Mouse (Mus musculus): ENCODE data around the gene Gm4756. TPM values are rescaled to one million over a fixed set of nuclear protein-coding genes. Genes with fewer than 3 reads are reported as not detected.
A peak's percentile ranks its signal among the peaks of the same experiment; 100 is the strongest.
"Not testable (repeated sequence)": the region's sequence is repeated elsewhere in the genome, so short reads cannot be mapped to it uniquely, and the experiment has no call there.

The Gm4756 gene
- polyA plus RNA-seq, 1 experiment from 2014 or later, result 0.25 TPM

DNA sequence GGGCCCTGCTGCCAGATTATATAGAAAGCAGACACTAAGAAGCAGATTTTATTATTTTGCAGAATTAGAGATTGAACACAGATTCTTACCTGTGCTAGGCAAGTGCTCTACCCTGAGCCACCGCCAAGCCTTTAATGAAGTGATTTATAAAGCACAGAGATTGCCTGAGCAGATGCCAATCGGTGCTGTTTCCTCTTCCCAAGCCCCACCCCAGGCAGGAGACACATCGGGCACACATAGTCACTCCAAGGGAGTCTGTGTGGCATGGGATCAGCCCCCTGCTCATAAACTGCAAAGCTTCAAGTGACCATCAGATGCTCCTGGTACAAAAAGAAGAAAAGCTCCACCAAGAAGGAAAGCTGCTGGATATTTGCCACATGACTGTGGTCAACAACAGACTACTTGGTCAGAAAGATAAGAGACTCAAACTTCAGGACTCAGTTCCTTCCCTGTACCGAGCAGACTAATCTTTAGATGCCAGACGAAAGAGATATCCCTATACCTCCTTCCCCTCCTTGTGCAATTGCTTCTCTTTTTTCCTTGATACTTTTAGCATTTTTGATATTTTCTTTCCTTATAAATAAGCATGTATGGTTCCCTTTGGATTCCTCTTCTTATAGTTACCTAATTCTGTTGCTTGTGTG, 26.5 kb downstream of the Gm4756 start:
- WGBS (ENCODE audit: insufficient replicate concordance), result 28% methylated on average over 5 of the region's 5 CpGs

GRCm38 (mm10) chr12:72621441-72621840, 28.0 kb downstream of the Gm4756 start:
- no peak overlapping the region for H3K9ac ChIP-seq (replicated peaks)
- ATAC-seq, result no peak; the same call in 1 of the 2 replicates
- no peaks in the 10 kb centered on the region for H3K9me3 ChIP-seq (ENCODE audit: low read length)
- 33% methylated on average over 1 of the region's 1 CpGs for WGBS (ENCODE audit: insufficient replicate concordance)
- DNase-seq, result no peak
- H3K4me2 ChIP-seq (ENCODE audit: low read depth, low read length), result no peak overlapping the region
- TF ChIP-seq CTCF (IDR thresholded peaks at IDR 0.05; ENCODE audit: low read depth) (no peak), EP300 (IDR thresholded peaks at IDR 0.05; ENCODE audit: low read depth) (no peak)
- H3K4me1 ChIP-seq (ENCODE audit: insufficient read depth), result no peaks in the 10 kb centered on the region
- no peaks in the 10 kb centered on the region for H3K27me3 ChIP-seq (ENCODE audit: insufficient read depth, low read length)
- no peaks in the 10 kb centered on the region for H3K36me3 ChIP-seq (replicated peaks; ENCODE audit: insufficient read depth, low read length)
- H3K27ac ChIP-seq (ENCODE audit: low read depth), result no peak overlapping the region
- no peak overlapping the region for H3K4me3 ChIP-seq (ENCODE audit: low read depth, low read length)

More for the DNA sequence above, 26.5 kb downstream of the Gm4756 start:
- no peak overlapping the region for H3K9ac ChIP-seq (replicated peaks)
- H3K9me3 ChIP-seq (ENCODE audit: low read length), result no peaks in the 10 kb centered on the region
- H3K4me1 ChIP-seq (ENCODE audit: insufficient read depth), result no peaks in the 10 kb centered on the region
- DNase-seq, result no peak
- no peak overlapping the region for H3K4me3 ChIP-seq (ENCODE audit: low read depth, low read length)
- TF ChIP-seq CTCF (IDR thresholded peaks at IDR 0.05; ENCODE audit: low read depth), result no peak
- peak; percentile 64 for TF ChIP-seq EP300 (IDR thresholded peaks at IDR 0.05; ENCODE audit: low read depth)
- no peaks in the 10 kb centered on the region for H3K27me3 ChIP-seq (ENCODE audit: insufficient read depth, low read length)
- no peak for ATAC-seq
- no peak overlapping the region for H3K27ac ChIP-seq (ENCODE audit: low read depth)
- H3K36me3 ChIP-seq (replicated peaks; ENCODE audit: insufficient read depth, low read length), result no peaks in the 10 kb centered on the region
- no peak overlapping the region for H3K4me2 ChIP-seq (ENCODE audit: low read depth, low read length)

GRCm38 (mm10) chr12:72620856-72621255, 28.6 kb downstream of the Gm4756 start:
- H3K9me3 ChIP-seq (ENCODE audit: low read length), result no peaks in the 10 kb centered on the region
- H3K27ac ChIP-seq (ENCODE audit: low read depth), result no peak overlapping the region
- H3K4me2 ChIP-seq (ENCODE audit: low read depth, low read length), result 0 out of 2 replicates have a peak overlapping the region, but pooled peaks have one; percentile 9
- no peak for TF ChIP-seq CTCF (IDR thresholded peaks at IDR 0.05; ENCODE audit: low read depth)
- TF ChIP-seq EP300 (IDR thresholded peaks at IDR 0.05; ENCODE audit: low read depth), result no peak
- H3K36me3 ChIP-seq (replicated peaks; ENCODE audit: insufficient read depth, low read length), result no peaks in the 10 kb centered on the region
- 65% methylated on average over 7 of the region's 7 CpGs for WGBS (ENCODE audit: insufficient replicate concordance)
- ATAC-seq (peak; percentile 89), DNase-seq (peak; percentile 36)
- no peaks in the 10 kb centered on the region for H3K27me3 ChIP-seq (ENCODE audit: insufficient read depth, low read length)
- H3K4me3 ChIP-seq (ENCODE audit: low read depth, low read length), result no peak overlapping the region
- no peaks in the 10 kb centered on the region for H3K4me1 ChIP-seq (ENCODE audit: insufficient read depth)
- H3K9ac ChIP-seq (replicated peaks), result no peak overlapping the region

DNA sequence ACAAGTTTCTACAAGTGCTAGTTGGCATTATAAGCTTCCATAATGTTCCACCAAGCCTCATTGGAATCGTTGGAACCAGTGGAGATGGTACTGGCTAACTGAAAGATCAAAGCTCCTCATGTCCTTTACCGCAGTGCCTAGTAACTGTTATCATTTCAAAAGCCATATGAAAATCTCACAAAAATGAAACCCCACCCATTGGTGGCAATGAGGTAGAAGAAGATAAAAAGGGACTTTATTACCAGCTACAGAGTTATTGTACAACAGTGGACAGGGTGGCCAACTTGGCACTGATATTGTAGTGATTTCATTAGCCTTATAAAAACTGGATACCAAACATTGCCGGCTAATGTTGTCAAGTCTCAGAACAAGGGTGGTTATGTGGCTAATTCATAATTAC, 37.4 kb downstream of the Gm4756 start:
- WGBS (ENCODE audit: insufficient replicate concordance), result 65% methylated on average over 3 of the region's 3 CpGs
- no peaks in the 10 kb centered on the region for H3K4me1 ChIP-seq (ENCODE audit: insufficient read depth)
- no peak overlapping the region for H3K9ac ChIP-seq (replicated peaks)
- no peaks in the 10 kb centered on the region for H3K9me3 ChIP-seq (ENCODE audit: low read length)
- no peak overlapping the region for H3K4me2 ChIP-seq (ENCODE audit: low read depth, low read length)
- H3K27ac ChIP-seq (ENCODE audit: low read depth), result no peak overlapping the region
- no peak overlapping the region for H3K4me3 ChIP-seq (ENCODE audit: low read depth, low read length)
- H3K27me3 ChIP-seq (ENCODE audit: insufficient read depth, low read length), result no peaks in the 10 kb centered on the region
- no peaks in the 10 kb centered on the region for H3K36me3 ChIP-seq (replicated peaks; ENCODE audit: insufficient read depth, low read length)
- TF ChIP-seq CTCF (IDR thresholded peaks at IDR 0.05; ENCODE audit: low read depth) (no peak), EP300 (IDR thresholded peaks at IDR 0.05; ENCODE audit: low read depth) (no peak)
- no peak for DNase-seq
- ATAC-seq, result no peak

DNA sequence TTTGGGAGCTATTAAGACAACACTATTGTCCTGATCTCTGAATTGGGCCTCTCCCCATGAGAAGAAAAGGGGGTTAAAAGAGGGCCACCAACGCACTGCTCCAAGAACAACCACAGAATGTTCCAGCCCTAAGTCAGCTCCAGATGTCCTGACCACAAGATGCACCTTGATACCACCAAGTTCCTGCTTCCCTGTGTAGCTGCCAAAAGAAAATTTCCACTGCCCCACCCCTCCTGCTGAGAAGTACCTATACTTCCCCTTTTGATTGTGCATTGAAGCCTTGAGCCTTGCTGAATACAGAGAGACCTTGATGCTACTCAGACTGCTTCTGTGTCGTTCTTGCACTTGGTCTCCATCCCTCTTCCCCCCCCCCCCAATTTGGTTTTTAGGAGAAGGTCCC, 50.7 kb downstream of the Gm4756 start:
- H3K4me1 ChIP-seq (ENCODE audit: insufficient read depth); DNase-seq; ATAC-seq; H3K4me3 ChIP-seq (ENCODE audit: low read depth, low read length); H3K27me3 ChIP-seq (ENCODE audit: insufficient read depth, low read length); H3K4me2 ChIP-seq (ENCODE audit: low read depth, low read length); H3K27ac ChIP-seq (ENCODE audit: low read depth); H3K9ac ChIP-seq (replicated peaks); H3K36me3 ChIP-seq (replicated peaks; ENCODE audit: insufficient read depth, low read length); H3K9me3 ChIP-seq (ENCODE audit: low read length): not testable (repeated sequence)
- 88% methylated on average over 2 of the region's 2 CpGs for WGBS (ENCODE audit: insufficient replicate concordance)

GRCm38 (mm10) chr12:72594001-72594400, 55.5 kb downstream of the Gm4756 start:
- H3K27me3 ChIP-seq (ENCODE audit: insufficient read depth, low read length), result no peaks in the 10 kb centered on the region
- H3K4me2 ChIP-seq (ENCODE audit: low read depth, low read length), result no peak overlapping the region
- no peak for DNase-seq
- H3K9me3 ChIP-seq (ENCODE audit: low read length), result no peaks in the 10 kb centered on the region; the same call in 1 of the 2 replicates
- TF ChIP-seq EP300 (IDR thresholded peaks at IDR 0.05; ENCODE audit: low read depth) (no peak), CTCF (IDR thresholded peaks at IDR 0.05; ENCODE audit: low read depth) (no peak)
- H3K27ac ChIP-seq (ENCODE audit: low read depth), result no peak overlapping the region
- no peaks in the 10 kb centered on the region for H3K4me1 ChIP-seq (ENCODE audit: insufficient read depth)
- no peak overlapping the region for H3K9ac ChIP-seq (replicated peaks)
- WGBS (ENCODE audit: insufficient replicate concordance), result 67% methylated on average over 2 of the region's 2 CpGs
- ATAC-seq, result no peak
- H3K36me3 ChIP-seq (replicated peaks; ENCODE audit: insufficient read depth, low read length), result no peaks in the 10 kb centered on the region
- H3K4me3 ChIP-seq (ENCODE audit: low read depth, low read length), result no peak overlapping the region

- no peak overlapping the region for H3K27ac ChIP-seq (ENCODE audit: low read depth)
- no peak overlapping the region for H3K9ac ChIP-seq (replicated peaks)
- no peak overlapping the region for H3K4me2 ChIP-seq (ENCODE audit: low read depth, low read length)
- TF ChIP-seq EP300 (IDR thresholded peaks at IDR 0.05; ENCODE audit: low read depth) (no peak), CTCF (IDR thresholded peaks at IDR 0.05; ENCODE audit: low read depth) (no peak)
- H3K9me3 ChIP-seq (ENCODE audit: low read length), result no peaks in the 10 kb centered on the region
- no peaks in the 10 kb centered on the region for H3K36me3 ChIP-seq (replicated peaks; ENCODE audit: insufficient read depth, low read length)
- ATAC-seq (no peak), DNase-seq (no peak)
- H3K4me1 ChIP-seq (ENCODE audit: insufficient read depth), result no peaks in the 10 kb centered on the region
- no peak overlapping the region for H3K4me3 ChIP-seq (ENCODE audit: low read depth, low read length)
- no peaks in the 10 kb centered on the region for H3K27me3 ChIP-seq (ENCODE audit: insufficient read depth, low read length)
These were observed 56.5 kb downstream of the Gm4756 start for GRCm38 (mm10) chr12:72592991-72593390.

Data from liver, postnatal 0 days (tissue).